25 mouse cellular contexts compared by ENCODE assay signal in the genomic region with DNA sequence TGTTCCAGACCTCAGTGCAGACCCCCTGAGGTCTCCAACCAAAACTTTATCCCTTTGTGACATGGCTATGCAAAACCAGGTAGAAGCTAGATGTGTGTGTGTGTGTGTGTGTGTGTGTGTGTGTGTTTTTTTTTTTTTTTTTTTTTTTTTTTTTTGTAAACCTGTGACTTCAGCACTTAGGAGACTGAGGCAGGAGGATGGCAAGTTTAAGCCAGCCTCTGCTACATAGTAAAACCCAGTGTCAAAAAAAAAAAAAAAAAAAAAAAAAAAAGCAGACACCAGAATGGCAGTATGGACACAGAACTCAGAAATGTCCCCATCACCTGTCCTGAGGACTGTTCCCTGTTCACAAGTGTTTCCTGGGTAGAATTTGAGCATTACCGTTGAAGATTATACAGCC.
"Had no signal": no experiment of that assay in that cellular context is flagged by ENCODE, and none has a peak within 500 bp of the region (broad histone marks: within the 10 kb centered on the region; RNA-seq: fewer than 3 reads in every experiment).

No protein-coding gene starts in this region.

- DNase-seq: cerebellum, postnatal 14 days; cerebellum, postnatal 25 days; cerebellum, postnatal 36 days; embryo, embryonic 11 days; forebrain, postnatal 0 days; gastrocnemius, adult 2 months; gastrocnemius, postnatal 10 days; gastrocnemius, postnatal 14 days; gastrocnemius, postnatal 25 days; gastrocnemius, postnatal 36 days; heart, adult 11 months; heart, adult 18-20 months; heart, adult 2 months had no signal

- H3K4me1 ChIP-seq: embryonic facial prominence, embryonic 10.5 days; embryonic facial prominence, embryonic 12.5 days; embryonic facial prominence, embryonic 13.5 days; forebrain, embryonic 12.5 days; heart, embryonic 10.5 days had no signal

- H3K9ac ChIP-seq: embryonic facial prominence, embryonic 12.5 days; embryonic facial prominence, embryonic 13.5 days; embryonic facial prominence, embryonic 15.5 days; forebrain, embryonic 12.5 days; forebrain, embryonic 13.5 days; forebrain, embryonic 15.5 days; forebrain, postnatal 0 days; heart, embryonic 12.5 days had no signal

- H3K27ac ChIP-seq: embryonic facial prominence, embryonic 10.5 days; embryonic facial prominence, embryonic 12.5 days; embryonic facial prominence, embryonic 13.5 days; embryonic facial prominence, embryonic 15.5 days; forebrain, embryonic 10.5 days; forebrain, embryonic 12.5 days; forebrain, embryonic 13.5 days; forebrain, embryonic 15.5 days; gastrocnemius, adult 2 months; heart, adult 2 months; heart, embryonic 10.5 days had no signal

- H3K27me3 ChIP-seq: embryonic facial prominence, embryonic 12.5 days; embryonic facial prominence, embryonic 13.5 days; embryonic facial prominence, embryonic 15.5 days; forebrain, embryonic 13.5 days; forebrain, embryonic 15.5 days; heart, embryonic 12.5 days had no signal

- H3K4me2 ChIP-seq: embryonic facial prominence, embryonic 12.5 days; embryonic facial prominence, embryonic 13.5 days; embryonic facial prominence, embryonic 15.5 days; forebrain, embryonic 12.5 days; forebrain, embryonic 13.5 days; forebrain, embryonic 15.5 days; heart, embryonic 11.5 days; heart, embryonic 12.5 days had no signal

- H3K9me3 ChIP-seq: embryonic facial prominence, embryonic 10.5 days; embryonic facial prominence, embryonic 12.5 days; embryonic facial prominence, embryonic 13.5 days; embryonic facial prominence, embryonic 15.5 days; forebrain, embryonic 10.5 days; forebrain, embryonic 12.5 days; forebrain, embryonic 13.5 days; forebrain, embryonic 15.5 days; heart, embryonic 10.5 days; heart, embryonic 12.5 days had no signal

- H3K4me3 ChIP-seq: embryonic facial prominence, embryonic 10.5 days; embryonic facial prominence, embryonic 12.5 days; embryonic facial prominence, embryonic 13.5 days; embryonic facial prominence, embryonic 15.5 days; erythroblast, embryonic 14.5 days; forebrain, embryonic 10.5 days; forebrain, embryonic 12.5 days; forebrain, embryonic 13.5 days; forebrain, embryonic 15.5 days; gastrocnemius, adult 2 months; heart, adult 2 months; heart, embryonic 10.5 days; heart, embryonic 12.5 days had no signal

- H3K36me3 ChIP-seq: embryonic facial prominence, embryonic 10.5 days; embryonic facial prominence, embryonic 12.5 days; embryonic facial prominence, embryonic 13.5 days; embryonic facial prominence, embryonic 15.5 days; forebrain, embryonic 10.5 days; forebrain, embryonic 12.5 days; forebrain, embryonic 15.5 days; heart, embryonic 10.5 days; heart, embryonic 12.5 days had no signal
